Mouse (Mus musculus) lung, embryonic 14.5 days (tissue): ENCODE data around the gene Nol10. TPM values are rescaled to one million over a fixed set of nuclear protein-coding genes. Genes with fewer than 3 reads are reported as not detected.

Experiments
- ATAC-seq: fragments of 200-750 bp; cut with Nextera tagmentation; 2 replicates; pipeline ENCODE4 v1.8.0; 2017; ENCODE audit warnings: mild to moderate bottlenecking, moderate TSS enrichment, moderate library complexity; ENCODE audit not compliant: insufficient read depth
- DNase-seq: peaks from one replicate; pipeline ENCODE4 v3.0.0-alpha.2; 2015
- H3K27ac ChIP-seq: fragments of 300-500 bp; sonication (generic); 2 replicates; pipeline ENCODE4 v1.5.1; 2014; ENCODE audit warnings: low read depth, mild to moderate bottlenecking, moderate library complexity
- H3K27me3 ChIP-seq: fragments of 300-500 bp; sonication (generic); 2 replicates; pipeline ENCODE4 v1.6.1; 2014; ENCODE audit warnings: low read length, control low read depth; ENCODE audit not compliant: insufficient read depth
- H3K36me3 ChIP-seq: fragments of 300-500 bp; sonication (generic); 2 replicates; pipeline ENCODE4 v1.6.1; 2014; ENCODE audit warnings: control low read depth; ENCODE audit not compliant: insufficient read depth
- H3K4me1 ChIP-seq: fragments of 300-500 bp; sonication (generic); 2 replicates; pipeline ENCODE4 v1.6.1; 2014; ENCODE audit warnings: antibody characterized with exemption, control low read depth; ENCODE audit not compliant: insufficient read depth
- H3K4me2 ChIP-seq: fragments of 300-500 bp; sonication (generic); 2 replicates; pipeline ENCODE4 v1.6.1; 2014; ENCODE audit warnings: mild to moderate bottlenecking
- H3K4me3 ChIP-seq: fragments of 300-500 bp; sonication (generic); 2 replicates; pipeline ENCODE4 v1.5.1; 2014; ENCODE audit warnings: low read depth, low read length
- H3K9ac ChIP-seq: fragments of 300-500 bp; sonication (generic); 2 replicates; pipeline ENCODE4 v1.6.1; 2014
- H3K9me3 ChIP-seq: fragments of 300-500 bp; sonication (generic); 2 replicates; pipeline ENCODE4 v1.6.1; 2016; ENCODE audit warnings: low read depth, low read length, control low read depth
- CTCF ChIP-seq: IDR thresholded peaks from 2 replicates; pipeline ENCODE4 v1.5.1; 2016; ENCODE audit warnings: antibody characterized with exemption, low read depth
- WGBS: fragments of 180-500 bp; shearing (Covaris S2); extraction: QIAGEN DNeasy Blood & Tissue Kit; methylation state at CpG from one replicate; pipeline ENCODE4 v1.1.7; 2014; 5-methylcytosine and 5-hydroxymethylcytosine counted together
- microRNA-seq: library from miRNA; unstranded; fragments of <30 nt; microRNA quantifications from one replicate; pipeline ENCODE4, GENCODE M21; 2016; ENCODE audit warnings: borderline number of aligned reads
- polyA plus RNA-seq: library from polyadenylated mRNA; unstranded; fragments of >200 nt; fragmentation: Nextera tagmentation; extraction: Ambion mirVana; gene quantifications from 2 replicates; pipeline ENCODE4 v1.2.1, GENCODE M21; 2014

Gene Nol10
- polyA plus RNA-seq, 1 experiment from 2014 or later = 30.0 TPM

GRCm38 (mm10) chr12:17473862-17474261 lies 125.6 kb downstream of the Nol10 start:
- DNase-seq (no peak), ATAC-seq (no peak)
- Histone ChIP-seq H3K4me3 (no peak overlapping the region), H3K36me3 (no peaks in the 10 kb centered on the region), H3K9me3 (no peaks in the 10 kb centered on the region), H3K4me1 (no peaks in the 10 kb centered on the region), H3K27me3 (no peaks in the 10 kb centered on the region), H3K27ac (no peak overlapping the region), H3K4me2 (no peak overlapping the region), H3K9ac (no peak overlapping the region)
- no peak for TF ChIP-seq CTCF
- WGBS = 79% methylated on average over 3 of the region's 3 CpGs

GRCm38 (mm10) chr12:17474681-17475080 lies 126.4 kb downstream of the Nol10 start:
- H3K4me3 ChIP-seq = no peak overlapping the region
- no peak for TF ChIP-seq CTCF
- H3K27ac ChIP-seq = no peak overlapping the region
- WGBS = 53% methylated on average over 4 of the region's 4 CpGs
- DNase-seq (no peak), ATAC-seq (no peak)
- H3K36me3 ChIP-seq = no peaks in the 10 kb centered on the region
- no peak overlapping the region for H3K9ac ChIP-seq
- H3K4me2 ChIP-seq = no peak overlapping the region
- H3K27me3 ChIP-seq = no peaks in the 10 kb centered on the region
- no peaks in the 10 kb centered on the region for H3K9me3 ChIP-seq
- H3K4me1 ChIP-seq = no peaks in the 10 kb centered on the region

- H3K4me3 ChIP-seq = no peak overlapping the region
- H3K9ac ChIP-seq = no peak overlapping the region
- no peak overlapping the region for H3K4me2 ChIP-seq
- no peaks in the 10 kb centered on the region for H3K36me3 ChIP-seq
- H3K4me1 ChIP-seq = no peaks in the 10 kb centered on the region
- DNase-seq (no peak), ATAC-seq (no peak)
- no peak overlapping the region for H3K27ac ChIP-seq
- H3K9me3 ChIP-seq = no peaks in the 10 kb centered on the region
- no peak for TF ChIP-seq CTCF
- H3K27me3 ChIP-seq = no peaks in the 10 kb centered on the region
- WGBS = 77% methylated on average over 4 of the region's 4 CpGs
Measured at GRCm38 (mm10) chr12:17475146-17475545, 126.9 kb downstream of the Nol10 start.

- Histone ChIP-seq H3K36me3 (no peaks in the 10 kb centered on the region), H3K9ac (no peak overlapping the region), H3K9me3 (no peaks in the 10 kb centered on the region), H3K4me1 (no peaks in the 10 kb centered on the region), H3K4me3 (no peak overlapping the region), H3K27ac (no peak overlapping the region), H3K27me3 (no peaks in the 10 kb centered on the region), H3K4me2 (no peak overlapping the region)
- TF ChIP-seq CTCF = no peak
- 75% methylated on average over 12 of the region's 12 CpGs for WGBS
- no peak for DNase-seq
- no peak for ATAC-seq
Measured at GRCm38 (mm10) chr12:17478196-17478595, 129.9 kb downstream of the Nol10 start.

- H3K9me3 ChIP-seq = no peaks in the 10 kb centered on the region
- no peaks in the 10 kb centered on the region for H3K27me3 ChIP-seq
- H3K36me3 ChIP-seq = no peaks in the 10 kb centered on the region
- H3K9ac ChIP-seq = no peak overlapping the region
- no peak for TF ChIP-seq CTCF
- H3K4me2 ChIP-seq = no peak overlapping the region
- 74% methylated on average over 2 of the region's 2 CpGs for WGBS
- no peak overlapping the region for H3K27ac ChIP-seq
- DNase-seq (no peak), ATAC-seq (no peak)
- no peak overlapping the region for H3K4me3 ChIP-seq
- no peaks in the 10 kb centered on the region for H3K4me1 ChIP-seq
Measured at GRCm38 (mm10) chr12:17478856-17479255, 130.6 kb downstream of the Nol10 start.

Small RNA genes lying within 50 kb of the gene (microRNA-seq; reads per million reads assigned to microRNA genes)
- gene Mir3066 = 15.7 reads per million, percentile 29 among the genes with 10 or more reads in this experiment

Other genes starting within 250 kb of the Nol10 start
- gene Kcnf1, start 171.6 kb upstream of the Nol10 start, polyA plus RNA-seq = 0.19 and 0.34 TPM in 2 replicates
- 676 and 706 TPM in 2 replicates for gene Pdia6, start 81.9 kb upstream of the Nol10 start, polyA plus RNA-seq
- gene Atp6v1c2, start 19.1 kb upstream of the Nol10 start, polyA plus RNA-seq = 0.97 and 1.0 TPM in 2 replicates
- 270 and 273 TPM in 2 replicates for gene Odc1, start 196.3 kb downstream of the Nol10 start, polyA plus RNA-seq